Mouse (Mus musculus) ES-E14 (cell line): ENCODE data around the gene Prpsap1. TPM values are rescaled to one million over a fixed set of nuclear protein-coding genes. Genes with fewer than 3 reads are reported as not detected.
"Not testable (repeated sequence)": the region's sequence is repeated elsewhere in the genome, so short reads cannot be mapped to it uniquely, and the experiment has no call there.

Source experiments
- DNase-seq: peaks from one replicate; pipeline ENCODE4 v3.0.0-alpha.2; 2013; ENCODE audit warnings: low read depth, low spot score
- H3K27ac ChIP-seq: 2 replicates; pipeline ENCODE4 v1.5.1; 2012; ENCODE audit warnings: low read depth, mild to moderate bottlenecking, low read length, moderate library complexity, mixed read lengths; ENCODE audit not compliant: poor library complexity, insufficient read depth, severe bottlenecking
- H3K36me3 ChIP-seq: 2 replicates; pipeline ENCODE4 v1.6.1; 2012; ENCODE audit warnings: mild to moderate bottlenecking, low read length, moderate library complexity, mixed read lengths; ENCODE audit not compliant: control insufficient read depth, poor library complexity, insufficient read depth, severe bottlenecking
- H3K4me1 ChIP-seq, 2 experiments: fragments of 150-350 bp in 1 of 2; sonication (generic) in 1 of 2; 2 replicates each; pipeline ENCODE4 v1.6.1; 2012; ENCODE audit warnings: low read length in 2 of 2, mild to moderate bottlenecking in 1 of 2, mixed read lengths in 1 of 2; ENCODE audit not compliant: control insufficient read depth in 2 of 2, insufficient read depth in 2 of 2, poor library complexity in 1 of 2
- H3K4me3 ChIP-seq, 2 experiments: fragments of 150-350 bp in 1 of 2; sonication (generic) in 1 of 2; 2 replicates each; pipeline ENCODE4 v1.5.1; 2012; ENCODE audit warnings: low read length in 2 of 2, low read depth in 1 of 2, mild to moderate bottlenecking in 1 of 2, mixed read lengths in 1 of 2; ENCODE audit not compliant: insufficient read depth in 1 of 2, poor library complexity in 1 of 2, severe bottlenecking in 1 of 2
- H3K9ac ChIP-seq: 2 replicates; pipeline ENCODE4 v1.6.1; 2012; ENCODE audit warnings: low read depth, mild to moderate bottlenecking, low read length, mixed read lengths; ENCODE audit not compliant: poor library complexity, insufficient read depth, severe bottlenecking
- H3K9me3 ChIP-seq: fragments of 150-350 bp; sonication (generic); 2 replicates; pipeline ENCODE4 v1.6.1; 2012; ENCODE audit warnings: low read depth, mild to moderate bottlenecking, low read length; ENCODE audit not compliant: control insufficient read depth, insufficient read depth
- CHD2 ChIP-seq: IDR thresholded peaks from 2 replicates; pipeline ENCODE4 v1.6.1; 2014; ENCODE audit warnings: mild to moderate bottlenecking, low read depth, low read length, inconsistent platforms
- HCFC1 ChIP-seq: IDR thresholded peaks from 2 replicates; pipeline ENCODE4 v1.6.1; 2012; ENCODE audit warnings: low read length, inconsistent platforms, borderline replicate concordance; ENCODE audit not compliant: insufficient read depth
- MAFK ChIP-seq: IDR thresholded peaks from 2 replicates; pipeline ENCODE4 v1.6.1; 2014; ENCODE audit warnings: mild to moderate bottlenecking, low read depth, low read length, inconsistent platforms; ENCODE audit not compliant: insufficient read depth
- ZC3H11A ChIP-seq: IDR thresholded peaks from 2 replicates; pipeline ENCODE4 v1.6.1; 2012; ENCODE audit warnings: low read depth, mild to moderate bottlenecking, inconsistent platforms, low read length, borderline replicate concordance
- ZNF384 ChIP-seq: IDR thresholded peaks from 2 replicates; pipeline ENCODE4 v1.6.1; 2012; ENCODE audit warnings: low read depth, low read length, inconsistent platforms
- in situ Hi-C, 2 experiments: fragments of 600-800 bp; cut with MboI; formaldehyde crosslinking; loops; one replicate each; pipeline ENCODE4 v1.15.1; 2025; ENCODE audit warnings: low sequenced_read_pairs in 2 of 2, inconsistent platforms in 1 of 2; ENCODE audit not compliant: unreplicated experiment in 2 of 2
- total RNA-seq: library from RNA; depleted of rRNA; stranded (reverse); fragments of 300-350 nt; gene quantifications from 2 replicates; pipeline ENCODE4 v1.2.3, GENCODE M21; 2012

Prpsap1 gene
- total RNA-seq, 1 experiment, result 121 TPM

GRCm38 (mm10) chr11:116498596-116498995, 4.6 kb upstream of the Prpsap1 start:
- DNase-seq, result no peak
- TF ChIP-seq ZNF384, result no peak
- no peak for TF ChIP-seq CHD2
- TF ChIP-seq MAFK, result no peak
- no peak for TF ChIP-seq HCFC1
- no peak for TF ChIP-seq ZC3H11A
- H3K9me3 ChIP-seq, result no peaks in the 10 kb centered on the region
- peak overlapping the region; percentile 60 for H3K9ac ChIP-seq
- H3K36me3 ChIP-seq, result no peaks in the 10 kb centered on the region
- H3K4me3 ChIP-seq, result peak overlapping the region; percentile 22 to 58; a peak in 3 of 4 replicates
- no peak overlapping the region for H3K27ac ChIP-seq
- H3K4me1 ChIP-seq, result 0 out of 4 replicates have a peak, but pooled peaks cover 0 to 4% of the 10 kb centered on the region in 2 experiments
- in situ Hi-C loops, result no loop called here

GRCm38 (mm10) chr11:116497313-116497712, 3.3 kb upstream of the Prpsap1 start:
- H3K36me3 ChIP-seq, result no peaks in the 10 kb centered on the region
- TF ChIP-seq HCFC1 (no peak), MAFK (no peak), ZC3H11A (no peak), ZNF384 (no peak), CHD2 (no peak)
- DNase-seq, result no peak
- no peak overlapping the region for H3K4me3 ChIP-seq
- in situ Hi-C loops, result no loop called here
- no peaks in the 10 kb centered on the region for H3K9me3 ChIP-seq
- no peak overlapping the region for H3K27ac ChIP-seq
- H3K4me1 ChIP-seq, result peaks cover 0 to 4% of the 10 kb centered on the region in 2 experiments; a peak in 1 of 4 replicates
- H3K9ac ChIP-seq, result no peak overlapping the region

GRCm38 (mm10) chr11:116494474-116495174, 622 bp upstream of the Prpsap1 start:
- in situ Hi-C loops, result no loop called here
- H3K9me3 ChIP-seq, result no peaks in the 10 kb centered on the region
- TF ChIP-seq HCFC1 (no peak), MAFK (no peak), ZC3H11A (no peak), ZNF384 (no peak), CHD2 (no peak)
- no peak overlapping the region for H3K27ac ChIP-seq
- no peak for DNase-seq
- H3K36me3 ChIP-seq, result no peaks in the 10 kb centered on the region
- H3K9ac ChIP-seq, result no peak overlapping the region; the same call in 1 of the 2 replicates
- no peak overlapping the region for H3K4me3 ChIP-seq
- H3K4me1 ChIP-seq, result peaks cover 0 to 6% of the 10 kb centered on the region in 2 experiments; a peak in 1 of 4 replicates

GRCm38 (mm10) chr11:116493191-116493590, 811 bp downstream of the Prpsap1 start:
- no peak overlapping the region for H3K27ac ChIP-seq
- in situ Hi-C loops, result no loop called here
- peaks cover 0 to 6% of the 10 kb centered on the region in 2 experiments; a peak in 1 of 4 replicates for H3K4me1 ChIP-seq
- no peaks in the 10 kb centered on the region for H3K9me3 ChIP-seq
- H3K9ac ChIP-seq, result no peak overlapping the region
- H3K36me3 ChIP-seq, result no peaks in the 10 kb centered on the region
- TF ChIP-seq ZNF384, result no peak
- no peak for TF ChIP-seq ZC3H11A
- no peak for TF ChIP-seq MAFK
- DNase-seq, result no peak
- H3K4me3 ChIP-seq, result no peak overlapping the region

GRCm38 (mm10) chr11:116492507-116492906, 1.5 kb downstream of the Prpsap1 start:
- in situ Hi-C loops, H3K4me3 ChIP-seq, H3K36me3 ChIP-seq, H3K9ac ChIP-seq, DNase-seq, H3K9me3 ChIP-seq, H3K27ac ChIP-seq, H3K4me1 ChIP-seq: not testable (repeated sequence)
